8 mouse cellular contexts compared by ENCODE assay signal in the genomic region with DNA sequence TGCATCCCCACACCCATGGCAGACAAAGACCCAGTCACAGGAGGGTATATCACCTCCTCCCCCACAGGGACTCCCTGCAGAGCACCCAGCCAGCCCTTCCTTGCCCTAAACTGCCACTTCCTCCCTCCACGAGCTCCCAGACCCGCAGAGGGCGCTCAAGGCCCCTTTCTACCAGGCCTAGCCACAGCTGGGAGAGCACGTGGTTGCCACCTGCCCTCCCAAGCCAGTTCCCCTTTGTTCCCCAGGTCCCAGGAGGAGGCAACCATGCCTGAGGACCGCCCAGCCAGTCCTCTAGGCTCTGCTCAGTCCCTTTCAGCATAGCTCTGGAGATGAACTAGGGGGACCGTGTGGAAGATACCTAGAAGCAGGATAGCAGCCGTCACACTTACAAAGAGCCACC. TPM values are rescaled to one million over a fixed set of nuclear protein-coding genes. Genes with fewer than 3 reads are reported as not detected.
DNase-seq lines count a peak whose midpoint lies in the region; ATAC-seq and TF ChIP-seq lines count a peak whose summit lies in the region.

No protein-coding gene starts in this region.

- no peaks in the 10 kb centered on the region for H3K36me3 ChIP-seq in limb, embryonic 12.5 days
- H3K36me3 ChIP-seq in midbrain, postnatal 0 days (ENCODE audit: insufficient read depth, low read length): no peaks in the 10 kb centered on the region
- H3K36me3 ChIP-seq in stomach, embryonic 14.5 days (ENCODE audit: control insufficient read depth, insufficient read depth, low read length): no peaks in the 10 kb centered on the region

- TF ChIP-seq CTCF in midbrain, postnatal 0 days (IDR thresholded peaks at IDR 0.05): peak; percentile 67

- no peaks in the 10 kb centered on the region for H3K9me3 ChIP-seq in limb, embryonic 12.5 days
- no peaks in the 10 kb centered on the region for H3K9me3 ChIP-seq in midbrain, postnatal 0 days (ENCODE audit: low read length)
- H3K9me3 ChIP-seq in stomach, embryonic 14.5 days (ENCODE audit: control insufficient read depth, low read depth, low read length): no peaks in the 10 kb centered on the region

- H3K4me3 ChIP-seq in limb, embryonic 12.5 days (replicated peaks): no peak overlapping the region
- no peak overlapping the region for H3K4me3 ChIP-seq in midbrain, postnatal 0 days (ENCODE audit: low read depth, low read length)
- no peak overlapping the region for H3K4me3 ChIP-seq in stomach, embryonic 14.5 days (ENCODE audit: low read depth, low read length)

- DNase-seq in ovary, adult 18-20 months (ENCODE audit: low spot score): peak; percentile 73
- no peak for DNase-seq in ovary, postnatal 10 days (ENCODE audit: low spot score)
- DNase-seq in embryo, embryonic 10.5 days (ENCODE audit: low spot score): peak; percentile 93
- DNase-seq in gastrocnemius, postnatal 4 days (ENCODE audit: low spot score in 2 of 2): peak; percentile 79 to 88
- peak; percentile 88 for DNase-seq in kidney, adult 18-20 months
- DNase-seq in midbrain, postnatal 0 days (ENCODE audit: low spot score): peak; percentile 69

- peak; percentile 58 for ATAC-seq in limb, embryonic 12.5 days (ENCODE audit: insufficient number of reproducible peaks, insufficient read depth, low FRiP score, low TSS enrichment, low read depth)
- ATAC-seq in midbrain, postnatal 0 days (ENCODE audit: low FRiP score): no peak
- ATAC-seq in stomach, embryonic 14.5 days (ENCODE audit: insufficient number of reproducible peaks, insufficient read depth, low FRiP score, low read depth): peak; percentile 57; the same call in 1 of the 2 replicates

- H3K27me3 ChIP-seq in limb, embryonic 12.5 days: no peaks in the 10 kb centered on the region
- no peaks in the 10 kb centered on the region for H3K27me3 ChIP-seq in midbrain, postnatal 0 days (ENCODE audit: insufficient read depth, low read length)
- H3K27me3 ChIP-seq in stomach, embryonic 14.5 days (ENCODE audit: control insufficient read depth, insufficient read depth, low read length): no peaks in the 10 kb centered on the region

- no peak overlapping the region for H3K4me2 ChIP-seq in limb, embryonic 12.5 days
- H3K4me2 ChIP-seq in midbrain, postnatal 0 days (ENCODE audit: low read depth, low read length, poor library complexity, severe bottlenecking): no peak overlapping the region
- no peak overlapping the region for H3K4me2 ChIP-seq in stomach, embryonic 14.5 days (replicated peaks; ENCODE audit: low read depth, low read length)

- 11% methylated on average over 7 of the region's 7 CpGs for WGBS in limb, embryonic 12.5 days
- WGBS in midbrain, postnatal 0 days: 7% methylated on average over 7 of the region's 7 CpGs
- WGBS in stomach, embryonic 14.5 days: 18% methylated on average over 7 of the region's 7 CpGs

- H3K9ac ChIP-seq in limb, embryonic 12.5 days (replicated peaks): no peak overlapping the region
- no peak overlapping the region for H3K9ac ChIP-seq in midbrain, postnatal 0 days (replicated peaks; ENCODE audit: low read length, poor library complexity, severe bottlenecking)
- H3K9ac ChIP-seq in stomach, embryonic 14.5 days (replicated peaks; ENCODE audit: low read depth, low read length): no peak overlapping the region

- H3K27ac ChIP-seq in limb, embryonic 12.5 days: peak overlapping the region; percentile 75
- H3K27ac ChIP-seq in midbrain, postnatal 0 days (ENCODE audit: low read depth, low read length): no peak overlapping the region
- no peak overlapping the region for H3K27ac ChIP-seq in stomach, embryonic 14.5 days (ENCODE audit: low read length)

- peaks cover 29% of the 10 kb centered on the region for H3K4me1 ChIP-seq in limb, embryonic 12.5 days (replicated peaks)
- peaks cover 11% of the 10 kb centered on the region for H3K4me1 ChIP-seq in midbrain, postnatal 0 days (ENCODE audit: insufficient read depth, low read length)
- H3K4me1 ChIP-seq in stomach, embryonic 14.5 days (ENCODE audit: control insufficient read depth, insufficient read depth, low read length): peaks cover 17% of the 10 kb centered on the region

RNA-seq across cellular contexts. Expression of a gene that starts 17.1 kb away (rescaled TPM):
- total RNA-seq in gastrocnemius, postnatal 4 days (2021): 100 to 1,000 TPM; 655 to 661 TPM
- polyA plus RNA-seq in limb, embryonic 12.5 days (2016; fragmentation: Nextera tagmentation; extraction: Ambion mirVana): 3,930 and 4,018 TPM in 2 replicates
- total RNA-seq in midbrain, postnatal 0 days (2014; rRNA removed): 947 and 1,050 TPM in 2 replicates
- 1,199 and 1,354 TPM in 2 replicates for polyA plus RNA-seq in midbrain, postnatal 0 days (2015; fragmentation: Nextera tagmentation; extraction: Ambion mirVana)
- 2,677 and 2,766 TPM in 2 replicates for polyA plus RNA-seq in stomach, embryonic 14.5 days (2014; fragmentation: Nextera tagmentation; extraction: Ambion mirVana)
